Mouse (Mus musculus) midbrain, postnatal 0 days (tissue): ENCODE data around the gene Rbm4b. TPM values are rescaled to one million over a fixed set of nuclear protein-coding genes. Genes with fewer than 3 reads are reported as not detected.
"Not testable (repeated sequence)": the region's sequence is repeated elsewhere in the genome, so short reads cannot be mapped to it uniquely, and the experiment has no call there.

Experiments
- ATAC-seq: fragments of 200-750 bp; cut with Nextera tagmentation; 2 replicates; pipeline ENCODE4 v1.8.0; 2017; ENCODE audit warnings: moderate number of reproducible peaks, mild to moderate bottlenecking, moderate TSS enrichment, moderate library complexity; ENCODE audit not compliant: low FRiP score
- DNase-seq: peaks from one replicate; pipeline ENCODE4 v3.0.0-alpha.2; 2015; ENCODE audit warnings: low spot score
- H3K27ac ChIP-seq: fragments of 300-500 bp; sonication (generic); 2 replicates; pipeline ENCODE4 v1.5.1; 2014; ENCODE audit warnings: low read depth, mild to moderate bottlenecking, low read length, mixed read lengths
- H3K27me3 ChIP-seq: fragments of 300-500 bp; sonication (generic); 2 replicates; pipeline ENCODE4 v1.6.1; 2014; ENCODE audit warnings: low read length, control low read depth, mixed read lengths; ENCODE audit not compliant: insufficient read depth
- H3K36me3 ChIP-seq: fragments of 300-500 bp; sonication (generic); 2 replicates; pipeline ENCODE4 v1.6.1; 2014; ENCODE audit warnings: low read length, control low read depth, mixed read lengths; ENCODE audit not compliant: insufficient read depth
- H3K4me1 ChIP-seq: fragments of 300-500 bp; sonication (generic); 2 replicates; pipeline ENCODE4 v1.6.1; 2014; ENCODE audit warnings: mild to moderate bottlenecking, control low read depth, antibody characterized with exemption, low read length, mixed read lengths; ENCODE audit not compliant: insufficient read depth
- H3K4me2 ChIP-seq: fragments of 300-500 bp; sonication (generic); 2 replicates; pipeline ENCODE4 v1.6.1; 2014; ENCODE audit warnings: low read depth, mild to moderate bottlenecking, low read length, mixed read lengths; ENCODE audit not compliant: poor library complexity, severe bottlenecking
- H3K4me3 ChIP-seq: fragments of 300-500 bp; sonication (generic); 2 replicates; pipeline ENCODE4 v1.5.1; 2014; ENCODE audit warnings: low read depth, mild to moderate bottlenecking, low read length, moderate library complexity
- H3K9ac ChIP-seq: fragments of 300-500 bp; sonication (generic); replicated peaks from 2 replicates; pipeline ENCODE4 v1.6.1; 2014; ENCODE audit warnings: mild to moderate bottlenecking, low read length, moderate library complexity, mixed read lengths; ENCODE audit not compliant: poor library complexity, severe bottlenecking
- H3K9me3 ChIP-seq: fragments of 300-500 bp; sonication (generic); 2 replicates; pipeline ENCODE4 v1.6.1; 2016; ENCODE audit warnings: low read length, control low read depth
- CTCF ChIP-seq: IDR thresholded peaks from 2 replicates; pipeline ENCODE4 v1.5.1; 2016; ENCODE audit warnings: antibody characterized with exemption, mild to moderate bottlenecking
- WGBS: fragments of 180-500 bp; shearing (Covaris S2); extraction: QIAGEN DNeasy Blood & Tissue Kit; methylation state at CpG from one replicate; pipeline ENCODE4 v1.1.7; 2014; 5-methylcytosine and 5-hydroxymethylcytosine counted together
- polyA plus RNA-seq: library from polyadenylated mRNA; unstranded; fragments of >200 nt; fragmentation: Nextera tagmentation; extraction: Ambion mirVana; gene quantifications from 2 replicates; pipeline ENCODE4 v1.2.1, GENCODE M21; 2015
- total RNA-seq: library from RNA; depleted of rRNA; stranded (reverse); fragments of >200 nt; gene quantifications from 2 replicates; pipeline ENCODE4 v1.2.3, GENCODE M21; 2014

Gene Rbm4b
- total and polyA plus RNA-seq, 2 experiments from 2014 or later: 63.2 to 89.7 TPM

- DNase-seq: no peak
- no peaks in the 10 kb centered on the region for H3K9me3 ChIP-seq
- TF ChIP-seq CTCF: no peak
- H3K36me3 ChIP-seq: peaks cover 6% of the 10 kb centered on the region
- peaks cover 10% of the 10 kb centered on the region for H3K4me1 ChIP-seq
- peak overlapping the region; percentile 77 for H3K9ac ChIP-seq
- 9% methylated on average over 9 of the region's 9 CpGs for WGBS
- peak overlapping the region; percentile 72 for H3K4me2 ChIP-seq
- peak overlapping the region; percentile 93 for H3K27ac ChIP-seq
- no peaks in the 10 kb centered on the region for H3K27me3 ChIP-seq
- H3K4me3 ChIP-seq: peak overlapping the region; percentile 60
- ATAC-seq: no peak
Measured at GRCm38 (mm10) chr19:4756921-4757320, 624 bp downstream of the Rbm4b start.

GRCm38 (mm10) chr19:4760544-4760943, 4.2 kb downstream of the Rbm4b start:
- ATAC-seq, H3K27ac ChIP-seq, H3K9me3 ChIP-seq, H3K4me1 ChIP-seq, H3K27me3 ChIP-seq, H3K4me2 ChIP-seq, H3K9ac ChIP-seq, DNase-seq, H3K4me3 ChIP-seq: not testable (repeated sequence)
- peaks cover 23% of the 10 kb centered on the region for H3K36me3 ChIP-seq
- 91% methylated on average over 7 of the region's 8 CpGs for WGBS

DNA sequence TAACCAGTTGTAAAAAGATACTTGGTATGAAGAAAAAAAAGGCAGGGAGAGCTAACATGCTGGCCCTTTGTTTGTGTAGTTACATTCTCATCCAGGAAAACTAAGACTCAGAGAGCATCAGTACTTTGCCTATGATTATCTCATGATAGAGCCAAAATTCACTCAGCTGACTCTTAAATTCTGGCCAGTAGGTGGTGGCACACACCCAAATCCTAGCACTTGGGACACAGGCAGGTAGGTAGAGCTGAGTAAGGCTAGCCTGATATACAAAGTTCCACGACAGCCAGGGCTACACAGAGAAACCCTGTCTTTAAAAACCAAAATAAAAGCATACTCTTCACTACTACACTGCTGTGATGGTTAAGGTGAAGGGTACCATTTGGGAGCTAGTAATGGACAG, 6.6 kb downstream of the Rbm4b start:
- ATAC-seq: no peak
- H3K27me3 ChIP-seq: no peaks in the 10 kb centered on the region
- H3K9me3 ChIP-seq: no peaks in the 10 kb centered on the region
- H3K36me3 ChIP-seq: peaks cover 32% of the 10 kb centered on the region
- H3K27ac ChIP-seq: no peak overlapping the region
- no peak overlapping the region for H3K4me2 ChIP-seq
- no peak overlapping the region for H3K9ac ChIP-seq
- DNase-seq: peak; percentile 6
- H3K4me3 ChIP-seq: no peak overlapping the region
- peaks cover 6% of the 10 kb centered on the region for H3K4me1 ChIP-seq
- WGBS: 52% methylated on average over 1 of the region's 1 CpGs
- peak; percentile 47 for TF ChIP-seq CTCF

DNA sequence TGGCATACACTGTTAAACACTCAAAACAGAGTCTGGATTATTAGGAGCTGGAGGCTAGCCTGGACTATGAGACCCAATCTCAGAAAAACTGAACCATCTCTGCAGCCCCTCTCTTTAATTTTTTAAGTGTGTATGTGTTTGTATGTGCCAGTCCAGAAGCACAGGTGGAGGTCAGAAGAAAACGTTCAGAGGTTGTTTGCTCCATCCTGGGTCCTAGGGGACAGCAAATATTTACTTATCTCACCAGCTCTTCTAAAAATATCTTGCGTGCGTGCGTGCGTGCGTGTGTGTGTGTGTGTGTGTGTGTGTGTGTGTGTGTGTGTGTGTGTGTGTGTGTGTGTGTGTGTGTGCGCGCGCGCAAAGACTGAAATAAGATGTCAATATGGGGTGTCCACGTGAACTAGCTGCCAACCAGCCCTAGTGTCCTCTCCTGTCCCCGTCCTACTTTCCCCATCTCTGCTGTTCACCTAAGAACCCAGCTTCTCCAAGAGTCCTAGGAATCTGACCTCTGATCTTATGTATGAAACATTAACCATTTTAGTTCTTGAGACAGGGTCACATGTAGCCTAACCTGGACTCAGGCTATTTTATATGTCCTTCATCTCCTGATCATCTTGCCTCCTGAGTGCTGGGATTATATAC, 11.3 kb downstream of the Rbm4b start:
- DNase-seq (no peak), ATAC-seq (no peak)
- H3K4me1 ChIP-seq: no peaks in the 10 kb centered on the region
- H3K9ac ChIP-seq: no peak overlapping the region
- no peaks in the 10 kb centered on the region for H3K27me3 ChIP-seq
- 92% methylated on average over 12 of the region's 12 CpGs for WGBS
- H3K9me3 ChIP-seq: no peaks in the 10 kb centered on the region
- no peak for TF ChIP-seq CTCF
- no peak overlapping the region for H3K27ac ChIP-seq
- H3K4me2 ChIP-seq: no peak overlapping the region
- no peak overlapping the region for H3K4me3 ChIP-seq
- H3K36me3 ChIP-seq: peaks cover 48% of the 10 kb centered on the region

DNA sequence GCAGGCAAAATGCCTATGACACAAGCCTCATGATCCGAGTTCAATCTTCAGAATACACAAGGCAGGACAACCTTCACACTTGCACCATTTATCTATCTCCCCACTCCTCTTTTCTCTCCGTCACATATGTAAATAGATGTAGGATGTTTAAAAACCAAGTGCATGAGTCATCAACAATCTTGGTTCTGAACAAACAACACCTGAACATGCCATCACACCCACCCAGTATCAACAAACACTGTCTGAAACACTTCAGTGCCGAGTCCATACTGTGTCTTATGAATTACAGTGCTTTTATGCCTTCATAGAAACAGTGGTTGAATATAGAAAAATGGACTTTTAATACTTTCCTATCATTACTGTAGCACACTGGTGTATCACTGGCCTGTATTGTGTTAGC, 16.5 kb downstream of the Rbm4b start:
- ATAC-seq (no peak), DNase-seq (no peak)
- Histone ChIP-seq H3K4me2 (no peak overlapping the region), H3K9me3 (no peaks in the 10 kb centered on the region), H3K27ac (no peak overlapping the region), H3K9ac (no peak overlapping the region), H3K4me3 (no peak overlapping the region), H3K36me3 (peaks cover 26% of the 10 kb centered on the region), H3K27me3 (no peaks in the 10 kb centered on the region), H3K4me1 (no peaks in the 10 kb centered on the region)
- 87% methylated on average over 3 of the region's 3 CpGs for WGBS
- TF ChIP-seq CTCF: no peak

GRCm38 (mm10) chr19:4782891-4783290, 26.6 kb downstream of the Rbm4b start:
- ATAC-seq: no peak
- H3K4me3 ChIP-seq: no peak overlapping the region

More at GRCm38 (mm10) chr19:4782891-4783290, 26.6 kb downstream of the Rbm4b start:
- Histone ChIP-seq H3K36me3 (peaks cover 32% of the 10 kb centered on the region), H3K4me1 (0 out of 2 replicates have a peak, but pooled peaks cover 5% of the 10 kb centered on the region), H3K9ac (no peak overlapping the region), H3K27me3 (no peaks in the 10 kb centered on the region), H3K9me3 (no peaks in the 10 kb centered on the region), H3K4me2 (no peak overlapping the region), H3K27ac (no peak overlapping the region)
- TF ChIP-seq CTCF: no peak
- no peak for DNase-seq
- WGBS: 93% methylated on average over 2 of the region's 2 CpGs
